Mouse (Mus musculus) myocyte (in vitro differentiated cells): ENCODE measurements around the gene Cabcoco1. TPM values are rescaled to one million over a fixed set of nuclear protein-coding genes. Genes with fewer than 3 reads are reported as not detected.

ENCODE experiments used
- H3K27me3 ChIP-seq: one replicate; pipeline ENCODE4 v1.6.1; 2011; ENCODE audit not compliant: control insufficient read depth, insufficient read depth, insufficient read length
- H3K36me3 ChIP-seq: one replicate; pipeline ENCODE4 v1.6.1; 2011; ENCODE audit not compliant: control insufficient read depth, insufficient read depth
- H3K4me2 ChIP-seq: one replicate; pipeline ENCODE4 v1.6.1; 2011; ENCODE audit warnings: low read depth, control low read depth
- H3K4me3 ChIP-seq: one replicate; pipeline ENCODE4 v1.5.1; 2011; ENCODE audit warnings: mild to moderate bottlenecking, control low read depth, moderate library complexity
- H3K79me2 ChIP-seq: one replicate; pipeline ENCODE4 v1.6.1; 2011; ENCODE audit not compliant: control insufficient read depth, insufficient read depth
- H3ac ChIP-seq: one replicate; pipeline ENCODE4 v1.6.1; 2011; ENCODE audit not compliant: control insufficient read depth, insufficient read length
- CEBPB ChIP-seq: IDR thresholded peaks from 2 replicates; pipeline ENCODE4 v1.6.1; 2011; ENCODE audit warnings: mild to moderate bottlenecking, moderate library complexity; ENCODE audit not compliant: poor library complexity, insufficient read depth, severe bottlenecking
- E2F4 ChIP-seq: IDR thresholded peaks from one replicate; pipeline ENCODE4 v1.6.1; 2011; ENCODE audit warnings: mild to moderate bottlenecking, control low read depth, moderate library complexity; ENCODE audit not compliant: insufficient read depth
- MAX ChIP-seq: IDR thresholded peaks from one replicate; pipeline ENCODE4 v1.6.1; 2011; ENCODE audit warnings: low read depth, mild to moderate bottlenecking, control low read depth
- MYOD1 ChIP-seq, 3 experiments: IDR thresholded peaks; one replicate each; pipeline ENCODE4 v1.6.1; 2011; ENCODE audit warnings: control low read depth in 2 of 3, low read depth in 2 of 3, mild to moderate bottlenecking in 2 of 3, moderate library complexity in 1 of 3; ENCODE audit not compliant: insufficient read length in 2 of 3, control insufficient read depth in 1 of 3
- MYOG ChIP-seq, 3 experiments: IDR thresholded peaks; one replicate each; pipeline ENCODE4 v1.6.1; 2011; ENCODE audit warnings: control low read depth in 2 of 3, low read depth in 2 of 3, mild to moderate bottlenecking in 2 of 3; ENCODE audit not compliant: insufficient read length in 2 of 3, control insufficient read depth in 1 of 3, insufficient read depth in 1 of 3
- POLR2A ChIP-seq: IDR thresholded peaks from one replicate; pipeline ENCODE4 v1.6.1; 2011; ENCODE audit warnings: low read depth, mild to moderate bottlenecking, control low read depth, moderate library complexity; ENCODE audit not compliant: insufficient read length
- POLR2AphosphoS2 ChIP-seq: IDR thresholded peaks from one replicate; pipeline ENCODE4 v1.6.1; 2011; ENCODE audit warnings: low read depth, control low read depth; ENCODE audit not compliant: insufficient read length
- REST ChIP-seq: IDR thresholded peaks from one replicate; pipeline ENCODE4 v1.6.1; 2011; ENCODE audit warnings: mild to moderate bottlenecking, control low read depth, moderate library complexity; ENCODE audit not compliant: insufficient read depth, insufficient read length
- SRF ChIP-seq: IDR thresholded peaks from one replicate; pipeline ENCODE4 v1.6.1; 2011; ENCODE audit warnings: low read depth; ENCODE audit not compliant: control insufficient read depth, insufficient read length
- TCF12 ChIP-seq: IDR thresholded peaks from one replicate; pipeline ENCODE4 v1.6.1; 2011; ENCODE audit warnings: mild to moderate bottlenecking, control low read depth; ENCODE audit not compliant: poor library complexity, insufficient read depth, severe bottlenecking
- TCF3 ChIP-seq: IDR thresholded peaks from one replicate; pipeline ENCODE4 v1.6.1; 2011; ENCODE audit warnings: low read depth, control low read depth; ENCODE audit not compliant: insufficient read length
- USF1 ChIP-seq: IDR thresholded peaks from one replicate; pipeline ENCODE4 v1.6.1; 2011; ENCODE audit warnings: low read depth, mild to moderate bottlenecking, control low read depth, moderate library complexity
- polyA plus RNA-seq: library from polyadenylated mRNA; unstranded; fragments of >200 nt; fragmentation: generic; extraction: Trizol; gene quantifications from one replicate; pipeline ENCODE4 v1.2.1, GENCODE M21; 2012; ENCODE audit warnings: missing spikeins

The Cabcoco1 gene
- polyA plus RNA-seq, 1 experiment = not detected

DNA sequence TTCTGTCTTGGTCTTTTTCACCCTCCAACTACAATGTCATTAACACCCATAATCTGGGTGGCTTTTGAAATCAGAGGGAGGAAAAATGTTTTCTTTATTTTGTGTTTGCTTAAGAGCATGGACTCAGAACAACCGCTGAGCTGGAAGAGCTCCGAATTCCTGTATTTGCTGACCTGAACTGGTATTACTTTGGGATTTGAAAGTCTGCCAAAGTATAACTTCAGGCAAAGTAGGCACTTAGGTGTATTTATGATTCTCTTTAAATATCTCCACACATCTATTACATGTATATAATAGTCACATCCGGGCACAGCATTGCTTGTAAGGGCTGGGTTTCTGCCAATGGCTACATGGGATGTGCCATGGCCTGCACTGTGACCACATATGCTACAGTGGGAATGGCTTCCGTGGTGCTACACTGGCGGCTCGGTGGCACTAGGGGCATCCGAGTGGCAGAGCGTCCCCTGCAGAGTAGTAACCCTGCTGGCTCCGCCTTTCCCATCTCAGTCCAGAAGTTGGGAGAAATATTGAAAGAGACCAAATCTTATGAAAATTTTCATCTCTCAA is 37.0 kb downstream of the Cabcoco1 start:
- no peak overlapping the region for H3K4me2 ChIP-seq
- no peak overlapping the region for H3ac ChIP-seq
- H3K27me3 ChIP-seq = no peaks in the 10 kb centered on the region
- H3K4me3 ChIP-seq = no peak overlapping the region
- H3K79me2 ChIP-seq = no peaks in the 10 kb centered on the region
- TF ChIP-seq TCF12 (no peak), POLR2A (no peak), MYOD1 (IDR thresholded peaks at IDR 0.05; ENCODE audit: control insufficient read depth in 1 of 3, insufficient read length in 2 of 3, low read depth in 2 of 3) (no peak), REST (no peak), E2F4 (no peak), CEBPB (no peak), POLR2AphosphoS2 (no peak), SRF (no peak)
- no peaks in the 10 kb centered on the region for H3K36me3 ChIP-seq

DNA sequence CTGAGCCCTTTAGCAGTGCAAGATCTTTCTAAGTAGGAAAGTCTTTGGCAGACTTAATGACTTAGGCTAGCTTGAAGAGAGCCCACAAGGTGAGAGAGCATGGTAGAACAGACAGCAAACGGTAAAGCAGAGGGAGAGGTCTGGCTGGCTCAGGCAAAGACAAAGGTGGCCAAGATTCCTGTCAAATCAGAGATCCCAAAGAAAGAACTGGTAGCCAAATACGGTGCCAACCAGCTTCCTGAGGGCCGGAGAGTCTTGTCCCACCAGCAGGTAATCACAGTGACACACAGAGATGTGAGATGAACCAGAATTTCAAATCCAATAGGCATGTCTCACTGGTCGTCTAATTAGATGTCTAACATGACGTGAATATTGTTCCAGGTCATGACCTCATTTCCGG is 40.6 kb downstream of the Cabcoco1 start:
- H3K4me3 ChIP-seq = no peak overlapping the region
- TF ChIP-seq USF1 (no peak), MAX (no peak), MYOG (IDR thresholded peaks at IDR 0.05; ENCODE audit: control insufficient read depth in 1 of 3, insufficient read depth in 1 of 3, insufficient read length in 2 of 3, low read depth in 2 of 3) (no peak), SRF (no peak), REST (no peak), POLR2A (no peak), MYOD1 (IDR thresholded peaks at IDR 0.05; ENCODE audit: control insufficient read depth in 1 of 3, insufficient read length in 2 of 3, low read depth in 2 of 3) (no peak), E2F4 (no peak)

DNA sequence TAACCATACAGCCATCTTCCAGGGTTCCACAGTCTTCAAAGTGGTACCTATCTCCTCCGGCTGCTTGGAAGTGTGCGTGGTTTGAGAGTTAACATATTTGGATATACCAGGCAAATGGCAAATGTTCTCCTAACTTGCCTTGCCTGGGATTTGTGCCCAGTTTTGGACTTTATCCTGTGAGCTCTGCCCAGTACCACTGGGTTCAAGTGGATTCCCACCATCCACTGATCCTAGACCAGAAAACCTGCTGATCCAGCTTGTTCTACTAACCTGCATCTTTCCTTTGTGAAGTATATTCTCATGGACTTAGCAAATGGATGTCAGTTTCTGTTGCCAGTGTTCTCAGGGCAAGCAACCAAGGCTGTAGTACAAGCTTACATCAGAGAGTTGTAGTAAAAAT is 46.5 kb downstream of the Cabcoco1 start:
- Histone ChIP-seq H3K79me2 (no peaks in the 10 kb centered on the region), H3K36me3 (no peaks in the 10 kb centered on the region), H3K4me3 (no peak overlapping the region), H3K4me2 (no peak overlapping the region), H3K27me3 (no peaks in the 10 kb centered on the region), H3ac (no peak overlapping the region)
- TF ChIP-seq POLR2AphosphoS2 (no peak), MYOD1 (IDR thresholded peaks at IDR 0.05; ENCODE audit: control insufficient read depth in 1 of 3, insufficient read length in 2 of 3, low read depth in 2 of 3) (no peak), E2F4 (no peak), TCF3 (no peak), POLR2A (no peak), CEBPB (no peak), TCF12 (no peak), MAX (no peak), MYOG (IDR thresholded peaks at IDR 0.05; ENCODE audit: control insufficient read depth in 1 of 3, insufficient read depth in 1 of 3, insufficient read length in 2 of 3, low read depth in 2 of 3) (no peak), SRF (no peak), USF1 (no peak), REST (no peak)

More for the DNA sequence above, 40.6 kb downstream of the Cabcoco1 start:
- Histone ChIP-seq H3K79me2 (no peaks in the 10 kb centered on the region), H3K36me3 (no peaks in the 10 kb centered on the region), H3ac (no peak overlapping the region), H3K4me2 (no peak overlapping the region), H3K27me3 (no peaks in the 10 kb centered on the region)

- H3K79me2 ChIP-seq = no peaks in the 10 kb centered on the region
- no peaks in the 10 kb centered on the region for H3K36me3 ChIP-seq
- no peak for TF ChIP-seq MYOG (IDR thresholded peaks at IDR 0.05; ENCODE audit: control insufficient read depth in 1 of 3, insufficient read depth in 1 of 3, insufficient read length in 2 of 3, low read depth in 2 of 3)
- no peak for TF ChIP-seq POLR2A
- no peak for TF ChIP-seq USF1
- TF ChIP-seq POLR2AphosphoS2 = no peak
- TF ChIP-seq REST = no peak
- peak; percentile 90 for TF ChIP-seq CEBPB
- peak; percentile 57 for TF ChIP-seq SRF
- TF ChIP-seq TCF3 = no peak
- TF ChIP-seq TCF12 = no peak
- TF ChIP-seq MAX = no peak
- no peak for TF ChIP-seq E2F4
- no peak overlapping the region for H3ac ChIP-seq
- H3K4me2 ChIP-seq = peak overlapping the region; percentile 44
- no peaks in the 10 kb centered on the region for H3K27me3 ChIP-seq
- no peak overlapping the region for H3K4me3 ChIP-seq
These were observed 50.1 kb downstream of the Cabcoco1 start for GRCm38 (mm10) chr10:68491557-68491956.

DNA sequence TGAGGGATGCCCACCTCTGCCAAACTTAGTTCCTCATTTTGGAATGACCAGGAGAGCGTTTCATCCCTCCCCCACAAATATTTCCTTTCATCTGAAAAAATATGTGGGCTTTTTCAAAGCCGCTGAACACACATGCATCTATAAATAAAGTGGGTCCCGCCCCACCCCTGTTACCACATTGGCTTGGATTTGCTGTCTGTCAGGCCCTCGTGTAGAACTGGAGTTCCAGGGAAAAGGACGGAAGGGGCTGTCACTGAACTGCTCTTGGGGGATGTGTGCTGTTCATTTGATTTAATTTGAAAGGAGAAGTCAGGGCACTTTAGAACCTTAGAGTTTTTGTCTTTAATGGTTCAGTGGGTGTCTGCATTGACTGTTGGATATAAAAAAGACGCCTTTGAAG is 50.9 kb downstream of the Cabcoco1 start:
- Histone ChIP-seq H3ac (no peak overlapping the region), H3K4me2 (peak overlapping the region; percentile 44), H3K79me2 (no peaks in the 10 kb centered on the region), H3K27me3 (no peaks in the 10 kb centered on the region), H3K36me3 (no peaks in the 10 kb centered on the region), H3K4me3 (no peak overlapping the region)
- no peak for TF ChIP-seq MYOG (IDR thresholded peaks at IDR 0.05; ENCODE audit: control insufficient read depth in 1 of 3, insufficient read depth in 1 of 3, insufficient read length in 2 of 3, low read depth in 2 of 3)
- TF ChIP-seq MAX = no peak
- no peak for TF ChIP-seq POLR2A
- TF ChIP-seq SRF = no peak
- no peak for TF ChIP-seq CEBPB
- no peak for TF ChIP-seq TCF3
- TF ChIP-seq REST = no peak
- no peak for TF ChIP-seq TCF12
- TF ChIP-seq USF1 = no peak
- TF ChIP-seq POLR2AphosphoS2 = no peak
- no peak for TF ChIP-seq MYOD1 (IDR thresholded peaks at IDR 0.05; ENCODE audit: control insufficient read depth in 1 of 3, insufficient read length in 2 of 3, low read depth in 2 of 3)
